Mouse (Mus musculus): Measurements from ENCODE around the gene Ank2. TPM values are rescaled to one million over a fixed set of nuclear protein-coding genes. Genes with fewer than 3 reads are reported as not detected.
"Not testable (repeated sequence)": the region's sequence is repeated elsewhere in the genome, so short reads cannot be mapped to it uniquely, and the experiment has no call there.

Ank2 gene
- polyA plus RNA-seq, 1 experiment from 2014 or later, result 204 TPM

DNA sequence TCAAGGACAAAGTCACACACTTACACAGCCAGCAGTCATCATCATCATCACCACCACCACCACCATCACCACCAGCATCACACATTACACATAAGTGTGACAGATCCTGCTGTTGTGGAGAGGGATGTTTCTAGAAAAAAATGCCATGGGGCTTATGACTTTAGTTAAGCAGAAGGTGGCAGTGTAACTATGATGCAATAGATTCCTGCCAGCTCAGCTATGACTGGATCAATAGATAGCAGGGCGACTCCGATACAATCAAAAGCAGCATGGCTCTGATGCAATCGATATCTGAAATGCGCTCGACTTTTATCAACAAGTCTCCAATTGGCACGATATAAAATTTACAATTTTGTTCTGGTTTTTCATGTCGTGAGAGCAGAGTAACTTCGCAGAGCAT is 172.8 kb downstream of the Ank2 start:
- no peak overlapping the region for H3K27ac ChIP-seq
- H3K9me3 ChIP-seq (ENCODE audit: control insufficient read depth, low read length), result no peaks in the 10 kb centered on the region
- no peaks in the 10 kb centered on the region for H3K27me3 ChIP-seq (ENCODE audit: control insufficient read depth, insufficient read depth, low read length)
- H3K4me2 ChIP-seq (replicated peaks), result no peak overlapping the region
- DNase-seq (ENCODE audit: low spot score) (no peak), ATAC-seq (ENCODE audit: low FRiP score) (no peak)
- H3K36me3 ChIP-seq (replicated peaks; ENCODE audit: control insufficient read depth, insufficient read depth), result no peaks in the 10 kb centered on the region
- H3K4me1 ChIP-seq (replicated peaks; ENCODE audit: control insufficient read depth, insufficient read depth, low read length), result no peaks in the 10 kb centered on the region
- no peak overlapping the region for H3K4me3 ChIP-seq (replicated peaks; ENCODE audit: low read length)
- H3K9ac ChIP-seq, result no peak overlapping the region
- 85% methylated on average over 8 of the region's 8 CpGs for WGBS

DNA sequence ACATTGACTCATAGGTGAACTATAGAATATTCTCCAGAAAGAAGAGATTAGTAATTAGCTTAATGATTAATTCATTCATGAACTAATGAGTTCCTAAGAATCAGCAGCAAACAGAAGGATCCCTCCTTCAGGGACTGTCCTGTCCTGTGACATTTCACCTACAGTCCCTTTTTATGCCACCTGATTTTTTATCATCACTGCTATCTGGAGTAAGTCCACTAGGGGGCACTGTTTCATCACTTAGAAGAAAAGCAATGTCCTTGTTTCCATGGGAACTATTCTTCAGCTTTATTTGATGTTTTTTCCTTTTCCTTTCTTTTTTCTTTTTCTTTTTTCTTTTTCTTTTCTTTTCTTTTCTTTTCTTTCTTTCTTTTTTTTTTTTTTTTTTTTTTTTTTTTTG is 176.3 kb downstream of the Ank2 start:
- Histone ChIP-seq H3K9ac (no peak overlapping the region), H3K4me3 (replicated peaks; ENCODE audit: low read length) (no peak overlapping the region), H3K36me3 (replicated peaks; ENCODE audit: control insufficient read depth, insufficient read depth) (no peaks in the 10 kb centered on the region), H3K4me1 (replicated peaks; ENCODE audit: control insufficient read depth, insufficient read depth, low read length) (no peaks in the 10 kb centered on the region), H3K27ac (no peak overlapping the region), H3K27me3 (ENCODE audit: control insufficient read depth, insufficient read depth, low read length) (no peaks in the 10 kb centered on the region), H3K9me3 (ENCODE audit: control insufficient read depth, low read length) (no peaks in the 10 kb centered on the region), H3K4me2 (replicated peaks) (no peak overlapping the region)
- DNase-seq (ENCODE audit: low spot score) (peak; percentile 84), ATAC-seq (ENCODE audit: low FRiP score) (no peak)

DNA sequence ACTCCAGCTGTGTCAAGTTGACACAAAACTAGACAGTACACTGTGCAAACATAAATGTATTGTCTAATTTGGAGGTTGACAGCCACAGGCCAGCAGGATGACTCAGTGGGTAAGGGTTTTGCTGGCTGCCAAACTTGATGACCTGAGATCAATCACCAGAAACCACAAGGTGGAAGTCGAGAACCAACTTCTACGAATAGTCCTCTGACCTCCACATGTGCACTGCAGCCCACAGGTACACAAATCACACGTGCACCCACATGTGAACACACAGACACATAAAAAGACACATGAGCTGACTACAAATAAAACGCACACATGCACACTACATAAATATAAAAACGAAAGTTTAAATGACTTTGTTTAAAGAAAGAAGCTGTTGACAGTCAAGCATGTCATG is 177.5 kb downstream of the Ank2 start:
- WGBS, result 88% methylated on average over 5 of the region's 5 CpGs
- no peaks in the 10 kb centered on the region for H3K4me1 ChIP-seq (replicated peaks; ENCODE audit: control insufficient read depth, insufficient read depth, low read length)
- H3K4me2 ChIP-seq (replicated peaks), result no peak overlapping the region
- DNase-seq (ENCODE audit: low spot score) (no peak), ATAC-seq (ENCODE audit: low FRiP score) (no peak)
- no peaks in the 10 kb centered on the region for H3K27me3 ChIP-seq (ENCODE audit: control insufficient read depth, insufficient read depth, low read length)
- H3K27ac ChIP-seq, result no peak overlapping the region
- no peaks in the 10 kb centered on the region for H3K36me3 ChIP-seq (replicated peaks; ENCODE audit: control insufficient read depth, insufficient read depth)
- H3K4me3 ChIP-seq (replicated peaks; ENCODE audit: low read length), result no peak overlapping the region
- H3K9me3 ChIP-seq (ENCODE audit: control insufficient read depth, low read length), result no peaks in the 10 kb centered on the region
- no peak overlapping the region for H3K9ac ChIP-seq

DNA sequence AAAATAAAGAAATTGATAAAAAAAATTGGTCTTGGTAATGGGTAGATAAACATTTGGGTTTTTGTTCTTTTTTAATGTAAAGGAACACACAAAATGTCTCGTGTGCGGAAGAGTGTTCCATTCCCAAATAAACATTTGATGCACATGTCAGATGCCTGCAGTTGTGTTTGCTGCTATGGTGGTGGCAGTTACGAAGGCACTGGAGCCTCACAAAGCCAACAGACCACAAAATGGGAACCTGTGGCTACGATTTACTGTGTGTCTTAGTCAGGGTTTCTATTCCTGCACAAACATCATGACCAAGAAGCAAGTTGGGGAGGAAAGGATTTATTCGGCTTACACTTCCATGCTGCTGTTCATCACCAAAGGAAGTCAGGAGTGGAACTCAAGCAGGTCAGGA is 178.1 kb downstream of the Ank2 start:
- not testable (repeated sequence) for H3K36me3 ChIP-seq (replicated peaks; ENCODE audit: control insufficient read depth, insufficient read depth); H3K27ac ChIP-seq; ATAC-seq (ENCODE audit: low FRiP score); H3K4me3 ChIP-seq (replicated peaks; ENCODE audit: low read length); H3K9ac ChIP-seq; H3K4me2 ChIP-seq (replicated peaks); H3K27me3 ChIP-seq (ENCODE audit: control insufficient read depth, insufficient read depth, low read length); DNase-seq (ENCODE audit: low spot score); H3K4me1 ChIP-seq (replicated peaks; ENCODE audit: control insufficient read depth, insufficient read depth, low read length); H3K9me3 ChIP-seq (ENCODE audit: control insufficient read depth, low read length)
- WGBS, result 89% methylated on average over 5 of the region's 5 CpGs

DNA sequence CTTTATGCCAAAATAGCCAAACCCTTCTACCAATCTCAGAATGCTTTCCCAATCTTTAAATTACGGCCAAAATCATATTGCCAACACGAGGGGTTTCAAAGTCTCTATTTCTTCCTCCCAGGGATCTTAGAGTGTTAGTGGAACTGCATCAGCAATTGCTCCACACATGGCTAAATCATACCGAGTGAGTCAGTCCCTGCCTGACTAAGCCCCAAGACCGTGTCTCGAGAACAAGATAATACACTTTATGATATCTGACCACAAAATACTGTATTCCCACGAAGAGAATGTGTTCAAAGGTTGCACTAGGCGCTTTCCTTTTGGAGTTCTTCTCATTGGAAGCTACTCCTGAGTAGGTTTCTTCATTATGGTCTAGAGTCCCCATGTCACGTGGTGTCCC is 178.8 kb downstream of the Ank2 start:
- WGBS, result 92% methylated on average over 8 of the region's 8 CpGs
- DNase-seq (ENCODE audit: low spot score), result no peak

DNA sequence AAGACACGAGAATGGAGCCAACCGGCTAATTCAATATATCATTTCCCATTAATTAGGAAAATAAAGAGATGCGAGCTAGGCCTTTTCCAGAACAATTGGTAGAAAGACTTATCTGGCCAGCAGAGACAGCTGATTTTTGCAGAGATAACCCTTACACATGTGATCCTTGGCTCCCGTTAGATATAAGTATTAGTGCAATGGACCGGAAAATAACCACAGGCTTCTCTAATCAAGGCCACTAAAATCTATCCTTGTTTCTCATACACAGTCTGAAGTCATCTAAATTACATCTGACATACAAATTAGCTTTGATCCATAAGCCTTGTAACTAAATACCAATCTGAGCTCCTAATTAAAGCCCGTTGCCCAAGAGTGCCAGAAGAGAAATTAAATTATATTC is 181.5 kb downstream of the Ank2 start:
- Histone ChIP-seq H3K27ac (no peak overlapping the region), H3K4me3 (replicated peaks; ENCODE audit: low read length) (no peak overlapping the region), H3K9me3 (ENCODE audit: control insufficient read depth, low read length) (no peaks in the 10 kb centered on the region), H3K4me2 (replicated peaks) (no peak overlapping the region), H3K4me1 (replicated peaks; ENCODE audit: control insufficient read depth, insufficient read depth, low read length) (no peaks in the 10 kb centered on the region), H3K27me3 (ENCODE audit: control insufficient read depth, insufficient read depth, low read length) (no peaks in the 10 kb centered on the region), H3K36me3 (replicated peaks; ENCODE audit: control insufficient read depth, insufficient read depth) (no peaks in the 10 kb centered on the region), H3K9ac (no peak overlapping the region)
- WGBS, result 54% methylated on average over 6 of the region's 6 CpGs
- DNase-seq (ENCODE audit: low spot score) (no peak), ATAC-seq (ENCODE audit: low FRiP score) (peak; percentile 53; the same call in 1 of the 2 replicates)

More for the DNA sequence above, 178.8 kb downstream of the Ank2 start:
- Histone ChIP-seq H3K27me3 (ENCODE audit: control insufficient read depth, insufficient read depth, low read length) (no peaks in the 10 kb centered on the region), H3K9me3 (ENCODE audit: control insufficient read depth, low read length) (no peaks in the 10 kb centered on the region), H3K9ac (no peak overlapping the region), H3K27ac (no peak overlapping the region), H3K4me3 (replicated peaks; ENCODE audit: low read length) (no peak overlapping the region), H3K4me2 (replicated peaks) (no peak overlapping the region), H3K4me1 (replicated peaks; ENCODE audit: control insufficient read depth, insufficient read depth, low read length) (no peaks in the 10 kb centered on the region), H3K36me3 (replicated peaks; ENCODE audit: control insufficient read depth, insufficient read depth) (no peaks in the 10 kb centered on the region)
- no peak for ATAC-seq (ENCODE audit: low FRiP score)

DNA sequence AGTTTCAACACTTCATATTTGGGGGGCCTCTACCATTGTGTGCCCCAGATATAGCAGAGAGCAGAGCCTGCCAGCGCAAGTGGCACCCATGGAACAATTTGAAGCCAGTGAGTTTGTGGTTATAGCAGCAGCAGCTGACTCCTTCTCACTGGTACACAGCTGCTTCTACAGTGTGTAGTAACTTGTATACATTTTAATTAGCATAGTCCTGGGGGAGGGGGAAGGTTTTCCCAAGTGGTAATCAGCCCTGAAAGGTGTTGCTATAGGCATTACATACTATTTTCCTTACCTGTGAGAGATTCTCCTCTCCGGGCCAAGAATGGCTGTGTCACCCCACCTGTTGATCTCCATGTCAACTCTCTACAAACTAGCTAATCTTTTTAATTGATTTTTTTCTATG is 182.4 kb downstream of the Ank2 start:
- H3K4me2 ChIP-seq (replicated peaks), result no peak overlapping the region
- H3K27me3 ChIP-seq (ENCODE audit: control insufficient read depth, insufficient read depth, low read length), result no peaks in the 10 kb centered on the region
- no peaks in the 10 kb centered on the region for H3K36me3 ChIP-seq (replicated peaks; ENCODE audit: control insufficient read depth, insufficient read depth)
- no peaks in the 10 kb centered on the region for H3K9me3 ChIP-seq (ENCODE audit: control insufficient read depth, low read length)
- no peak overlapping the region for H3K27ac ChIP-seq
- H3K9ac ChIP-seq, result no peak overlapping the region
- no peak overlapping the region for H3K4me3 ChIP-seq (replicated peaks; ENCODE audit: low read length)
- 93% methylated on average over 2 of the region's 2 CpGs for WGBS
- H3K4me1 ChIP-seq (replicated peaks; ENCODE audit: control insufficient read depth, insufficient read depth, low read length), result no peaks in the 10 kb centered on the region
- DNase-seq (ENCODE audit: low spot score), result no peak
- ATAC-seq (ENCODE audit: low FRiP score), result no peak

DNA sequence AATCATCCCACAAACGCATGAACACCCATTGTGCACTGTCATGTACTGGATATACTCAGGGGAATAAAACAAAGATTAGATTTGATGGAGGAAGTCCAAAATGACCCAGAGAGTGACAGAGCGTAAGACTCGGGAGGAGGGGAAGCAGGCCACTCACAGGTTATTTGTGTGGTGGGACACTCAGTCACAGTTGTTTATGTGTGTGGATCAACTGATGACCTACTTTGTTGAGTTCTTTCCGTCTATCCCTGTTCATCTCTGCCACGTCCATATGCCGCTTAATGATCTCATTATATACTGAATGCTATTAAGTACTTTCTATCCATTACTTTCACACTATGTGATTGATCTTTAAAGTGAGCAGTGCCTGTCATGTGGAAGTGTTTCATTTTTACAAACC is 187.6 kb downstream of the Ank2 start:
- Histone ChIP-seq H3K9ac (no peak overlapping the region), H3K9me3 (ENCODE audit: control insufficient read depth, low read length) (no peaks in the 10 kb centered on the region), H3K27ac (no peak overlapping the region), H3K4me2 (replicated peaks) (no peak overlapping the region), H3K27me3 (ENCODE audit: control insufficient read depth, insufficient read depth, low read length) (no peaks in the 10 kb centered on the region), H3K4me3 (replicated peaks; ENCODE audit: low read length) (no peak overlapping the region), H3K36me3 (replicated peaks; ENCODE audit: control insufficient read depth, insufficient read depth) (no peaks in the 10 kb centered on the region), H3K4me1 (replicated peaks; ENCODE audit: control insufficient read depth, insufficient read depth, low read length) (no peaks in the 10 kb centered on the region)
- ATAC-seq (ENCODE audit: low FRiP score), result no peak
- no peak for DNase-seq (ENCODE audit: low spot score)
- 48% methylated on average over 6 of the region's 6 CpGs for WGBS

DNA sequence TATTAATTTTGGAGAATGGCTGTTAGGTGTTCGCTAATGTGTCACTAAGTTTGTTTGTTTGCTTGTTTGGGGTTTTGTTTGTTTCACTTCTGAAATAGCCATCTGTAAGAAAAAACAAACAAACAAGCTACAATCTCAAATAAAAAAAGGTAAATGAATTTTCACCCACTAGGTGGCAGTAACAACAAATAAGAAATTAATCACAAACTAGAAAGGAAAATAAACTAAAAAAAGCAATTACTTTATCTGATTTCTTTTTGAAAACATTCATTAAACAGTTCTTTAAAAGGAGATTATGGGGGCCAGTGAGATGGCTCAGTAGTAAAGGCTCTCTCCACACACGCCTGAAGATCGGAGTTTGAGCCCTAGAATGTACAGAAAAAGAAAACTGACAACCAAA is 189.1 kb downstream of the Ank2 start:
- WGBS, result 85% methylated on average over 3 of the region's 3 CpGs
- Histone ChIP-seq H3K4me2 (replicated peaks) (no peak overlapping the region), H3K4me1 (replicated peaks; ENCODE audit: control insufficient read depth, insufficient read depth, low read length) (no peaks in the 10 kb centered on the region), H3K27ac (no peak overlapping the region), H3K4me3 (replicated peaks; ENCODE audit: low read length) (no peak overlapping the region), H3K36me3 (replicated peaks; ENCODE audit: control insufficient read depth, insufficient read depth) (no peaks in the 10 kb centered on the region), H3K27me3 (ENCODE audit: control insufficient read depth, insufficient read depth, low read length) (no peaks in the 10 kb centered on the region), H3K9me3 (ENCODE audit: control insufficient read depth, low read length) (no peaks in the 10 kb centered on the region), H3K9ac (no peak overlapping the region)
- no peak for ATAC-seq (ENCODE audit: low FRiP score)
- peak; percentile 53 for DNase-seq (ENCODE audit: low spot score)

DNA sequence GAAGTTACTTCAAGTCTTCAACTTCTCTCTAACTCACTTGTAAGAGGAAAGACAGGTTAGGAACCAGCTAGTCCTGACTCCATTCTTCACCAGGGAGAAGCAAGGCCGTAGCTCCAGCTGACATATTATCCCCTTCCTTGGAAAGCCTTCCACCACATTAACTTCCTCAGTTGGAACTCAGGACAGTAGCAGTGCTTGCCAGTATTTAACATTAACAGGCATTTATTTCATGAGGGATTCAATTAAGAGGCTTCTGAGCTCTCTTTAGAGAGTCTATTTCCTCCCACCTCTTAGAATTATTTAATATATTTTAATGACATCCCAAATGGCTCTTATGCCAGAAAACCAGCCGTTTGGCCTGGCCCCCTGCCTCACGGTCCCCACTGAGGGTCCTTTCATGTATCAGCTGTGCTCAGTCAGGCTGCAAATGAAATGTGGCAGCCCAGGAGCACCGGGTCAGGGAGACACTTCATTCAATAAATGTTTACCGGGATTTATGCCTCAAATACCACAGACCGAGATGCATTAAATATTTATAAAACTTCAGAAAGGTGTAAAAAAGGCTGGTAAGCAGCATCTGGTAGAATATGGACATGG is 195.1 kb downstream of the Ank2 start:
- no peaks in the 10 kb centered on the region for H3K9me3 ChIP-seq (ENCODE audit: control insufficient read depth, low read length)
- ATAC-seq (ENCODE audit: low FRiP score), result peak; percentile 63; the same call in 1 of the 2 replicates
- H3K27ac ChIP-seq, result peak overlapping the region; percentile 29; the same call in 1 of the 2 replicates
- DNase-seq (ENCODE audit: low spot score), result no peak
- H3K4me1 ChIP-seq (replicated peaks; ENCODE audit: control insufficient read depth, insufficient read depth, low read length), result peaks cover 17% of the 10 kb centered on the region
- no peak overlapping the region for H3K4me3 ChIP-seq (replicated peaks; ENCODE audit: low read length)
- 11% methylated on average over 6 of the region's 6 CpGs for WGBS
- no peaks in the 10 kb centered on the region for H3K27me3 ChIP-seq (ENCODE audit: control insufficient read depth, insufficient read depth, low read length)
- no peak overlapping the region for H3K4me2 ChIP-seq (replicated peaks)
- H3K9ac ChIP-seq, result no peak overlapping the region
- H3K36me3 ChIP-seq (replicated peaks; ENCODE audit: control insufficient read depth, insufficient read depth), result no peaks in the 10 kb centered on the region
